Mouse (Mus musculus) frontal cortex, postnatal 25 days (tissue): ENCODE data around the gene Cyp26b1.
"Not testable (repeated sequence)": the region's sequence is repeated elsewhere in the genome, so short reads cannot be mapped to it uniquely, and the experiment has no call there.

Experiments used
- DNase-seq, 2 experiments: peaks; one replicate each; pipeline ENCODE4 v3.0.0; 2022; ENCODE audit warnings: low spot score in 2 of 2

The Cyp26b1 gene

GRCm38 (mm10) chr6:84593693-84594092 is at the start of gene Cyp26b1:
TSS of gene Cyp26b1 (minus strand) at chr6:84593908.
- DNase-seq = no peak

- no peak for DNase-seq
Measured at GRCm38 (mm10) chr6:84641062-84641431, 47.3 kb upstream of the Cyp26b1 start.

GRCm38 (mm10) chr6:84640324-84641061 is 46.8 kb upstream of the Cyp26b1 start:
- no peak for DNase-seq

GRCm38 (mm10) chr6:84638206-84638605 is 44.5 kb upstream of the Cyp26b1 start:
- DNase-seq = no peak

GRCm38 (mm10) chr6:84631588-84631987 is 37.9 kb upstream of the Cyp26b1 start:
- no peak for DNase-seq

- no peak for DNase-seq
Measured at GRCm38 (mm10) chr6:84630276-84630675, 36.6 kb upstream of the Cyp26b1 start.

GRCm38 (mm10) chr6:84628831-84629230 is 35.1 kb upstream of the Cyp26b1 start:
- DNase-seq = no peak

GRCm38 (mm10) chr6:84626398-84626797 is 32.7 kb upstream of the Cyp26b1 start:
- no peak for DNase-seq

- no peak for DNase-seq
Measured at GRCm38 (mm10) chr6:84619166-84619565, 25.5 kb upstream of the Cyp26b1 start.

GRCm38 (mm10) chr6:84617051-84617450 is 23.3 kb upstream of the Cyp26b1 start:
- no peak for DNase-seq

- no peak for DNase-seq
Measured at GRCm38 (mm10) chr6:84616586-84616985, 22.9 kb upstream of the Cyp26b1 start.

GRCm38 (mm10) chr6:84613561-84613960 is 19.9 kb upstream of the Cyp26b1 start:
- no peak for DNase-seq

- no peak for DNase-seq
Measured at GRCm38 (mm10) chr6:84601136-84601889, 7.6 kb upstream of the Cyp26b1 start.

- DNase-seq = not testable (repeated sequence)
Measured at GRCm38 (mm10) chr6:84599296-84599695, 5.6 kb upstream of the Cyp26b1 start.

GRCm38 (mm10) chr6:84598725-84599124 is 5.0 kb upstream of the Cyp26b1 start:
- DNase-seq = no peak

- DNase-seq = no peak
Measured at GRCm38 (mm10) chr6:84594626-84595025, 918 bp upstream of the Cyp26b1 start.

GRCm38 (mm10) chr6:84590961-84591745 is 2.6 kb downstream of the Cyp26b1 start:
- DNase-seq = no peak

GRCm38 (mm10) chr6:84589742-84590686 is 3.7 kb downstream of the Cyp26b1 start:
- peak; percentile 75 to 87 for DNase-seq

GRCm38 (mm10) chr6:84588895-84589652 is 4.6 kb downstream of the Cyp26b1 start:
- no peak for DNase-seq

- no peak for DNase-seq
Measured at GRCm38 (mm10) chr6:84588221-84588894, 5.3 kb downstream of the Cyp26b1 start.
